Comparison of ENCODE assay signal across 8 mouse cellular contexts in genomic region chr14:57921428-57922131, GRCm38 (mm10). TPM values are rescaled to one million over a fixed set of nuclear protein-coding genes. Genes with fewer than 3 reads are reported as not detected.
DNase-seq lines count a peak whose midpoint lies in the region; ATAC-seq lines count a peak whose summit lies in the region.

No protein-coding gene starts in this region.

- 0 out of 2 replicates have a peak, but pooled peaks cover 6% of the 10 kb centered on the region for H3K9me3 ChIP-seq in heart, embryonic 13.5 days
- no peaks in the 10 kb centered on the region for H3K9me3 ChIP-seq in neural tube, embryonic 14.5 days (ENCODE audit: control insufficient read depth, low read length)

- peak overlapping the region; percentile 82 for H3K27ac ChIP-seq in heart, embryonic 13.5 days (replicated peaks)
- peak overlapping the region; percentile 44 for H3K27ac ChIP-seq in neural tube, embryonic 14.5 days (ENCODE audit: low read depth, low read length)

- WGBS in heart, embryonic 13.5 days: 48% methylated on average over 10 of the region's 10 CpGs
- 38% methylated on average over 10 of the region's 10 CpGs for WGBS in neural tube, embryonic 14.5 days

- no peak overlapping the region for H3K4me3 ChIP-seq in heart, embryonic 13.5 days
- no peak overlapping the region for H3K4me3 ChIP-seq in neural tube, embryonic 14.5 days (ENCODE audit: low read depth, low read length)

- no peaks in the 10 kb centered on the region for H3K27me3 ChIP-seq in heart, embryonic 13.5 days (replicated peaks)
- no peaks in the 10 kb centered on the region for H3K27me3 ChIP-seq in neural tube, embryonic 14.5 days (ENCODE audit: control insufficient read depth, insufficient read depth, low read length)

- H3K4me1 ChIP-seq in heart, embryonic 13.5 days: peaks cover 17% of the 10 kb centered on the region
- no peaks in the 10 kb centered on the region for H3K4me1 ChIP-seq in neural tube, embryonic 14.5 days (ENCODE audit: control insufficient read depth, insufficient read depth, low read length)

- peak overlapping the region; percentile 10; the same call in 1 of the 2 replicates for H3K4me2 ChIP-seq in heart, embryonic 13.5 days
- no peak overlapping the region; the same call in 1 of the 2 replicates for H3K4me2 ChIP-seq in neural tube, embryonic 14.5 days (ENCODE audit: low read depth, low read length)

- peak; percentile 66 for DNase-seq in layer of hippocampus, adult 9-11 months
- no peak for DNase-seq in layer of hippocampus, postnatal 10 days (ENCODE audit: low spot score in 2 of 2)
- peak; percentile 62 for DNase-seq in embryo, embryonic 10.5 days (ENCODE audit: low spot score)
- DNase-seq in kidney, postnatal 10 days: peak; percentile 59
- DNase-seq in ovary, adult 18-20 months (ENCODE audit: low spot score): no peak
- no peak for DNase-seq in adrenal gland, postnatal 10 days

- peaks cover 70% of the 10 kb centered on the region for H3K36me3 ChIP-seq in heart, embryonic 13.5 days
- peaks cover 16% of the 10 kb centered on the region for H3K36me3 ChIP-seq in neural tube, embryonic 14.5 days (ENCODE audit: control insufficient read depth, insufficient read depth, low read length)

- no peak overlapping the region for H3K9ac ChIP-seq in heart, embryonic 13.5 days
- H3K9ac ChIP-seq in neural tube, embryonic 14.5 days (replicated peaks; ENCODE audit: low read depth, low read length): no peak overlapping the region

- ATAC-seq in heart, embryonic 13.5 days (ENCODE audit: extremely low read depth, insufficient number of reproducible peaks, low FRiP score, low TSS enrichment): no peak
- 0 out of 2 replicates have a peak, but pooled peaks have one; percentile 46 for ATAC-seq in neural tube, embryonic 14.5 days (ENCODE audit: low read depth)

RNA-seq across cellular contexts. Expression of gene Zdhhc20, which starts 31.5 kb away (rescaled TPM):
- 10 to 100 TPM; 29.2 to 31.3 TPM for total RNA-seq in layer of hippocampus, postnatal 10 days (2021)
- polyA plus RNA-seq in heart, embryonic 13.5 days (2015; fragmentation: Nextera tagmentation; extraction: Ambion mirVana): 41.1 and 42.4 TPM in 2 replicates
- 38.9 and 42.8 TPM in 2 replicates for polyA plus RNA-seq in neural tube, embryonic 14.5 days (2014; fragmentation: Nextera tagmentation; extraction: Ambion mirVana)
- 10 to 100 TPM; 33.3 to 40.0 TPM for total RNA-seq in adrenal gland, postnatal 10 days (2021)

Comparison
In these comparisons a context has a peak if more than half of its experiments do, and no peak if none do; other contexts are left out.
1. DNase-seq: peak in layer of hippocampus, adult 9-11 months (single experiment), embryo, embryonic 10.5 days (single experiment) and kidney, postnatal 10 days (single experiment); none in layer of hippocampus, postnatal 10 days (0 of 2), ovary, adult 18-20 months (single experiment) and adrenal gland, postnatal 10 days (single experiment).